Mouse (Mus musculus): ENCODE measurements around the gene Slc43a1.
"Not testable (repeated sequence)": the region's sequence is repeated elsewhere in the genome, so short reads cannot be mapped to it uniquely, and the experiment has no call there.

The Slc43a1 gene

GRCm38 (mm10) chr2:84868977-84869376 is 30.3 kb downstream of the Slc43a1 start:
- DNase-seq: no peak

- no peak for DNase-seq
Observed at GRCm38 (mm10) chr2:84870623-84871160, 32.0 kb downstream of the Slc43a1 start.

- peak; percentile 58 for DNase-seq
Observed at GRCm38 (mm10) chr2:84872105-84872716, 33.6 kb downstream of the Slc43a1 start.

- no peak for DNase-seq
Observed at GRCm38 (mm10) chr2:84875842-84876241, 37.2 kb downstream of the Slc43a1 start.

GRCm38 (mm10) chr2:84880590-84880989 is 41.9 kb downstream of the Slc43a1 start:
- DNase-seq: no peak

GRCm38 (mm10) chr2:84882606-84883005 is 44.0 kb downstream of the Slc43a1 start:
- no peak for DNase-seq

- no peak for DNase-seq
Observed at GRCm38 (mm10) chr2:84883084-84883483, 44.4 kb downstream of the Slc43a1 start.

GRCm38 (mm10) chr2:84883530-84883929 is 44.9 kb downstream of the Slc43a1 start:
- no peak for DNase-seq

GRCm38 (mm10) chr2:84883942-84884341 is 45.3 kb downstream of the Slc43a1 start:
- DNase-seq: no peak

- no peak for DNase-seq
Observed at GRCm38 (mm10) chr2:84884611-84885010, 46.0 kb downstream of the Slc43a1 start.

- no peak for DNase-seq
Observed at GRCm38 (mm10) chr2:84885084-84886055, 46.7 kb downstream of the Slc43a1 start.

- no peak for DNase-seq
Observed at GRCm38 (mm10) chr2:84886234-84886731, 47.6 kb downstream of the Slc43a1 start, which contains the start of gene Rtn4rl2. Gene Rtn4rl2, minus strand, starts transcription at chr2:84886710.

GRCm38 (mm10) chr2:84886821-84887281 is 48.2 kb downstream of the Slc43a1 start:
- peak; percentile 33 for DNase-seq

- peak; percentile 39 for DNase-seq
Observed at GRCm38 (mm10) chr2:84887411-84888271, 49.0 kb downstream of the Slc43a1 start.

GRCm38 (mm10) chr2:84888657-84889315 is 50.1 kb downstream of the Slc43a1 start:
- peak; percentile 85 for DNase-seq

- DNase-seq: no peak
Observed at GRCm38 (mm10) chr2:84889316-84890044, 50.8 kb downstream of the Slc43a1 start.

- peak; percentile 87 for DNase-seq
Observed at GRCm38 (mm10) chr2:84890045-84890340, 51.3 kb downstream of the Slc43a1 start.

- no peak for DNase-seq
Observed at GRCm38 (mm10) chr2:84893359-84893758, 54.7 kb downstream of the Slc43a1 start.

- DNase-seq: no peak
Observed at GRCm38 (mm10) chr2:84895495-84896198, 57.0 kb downstream of the Slc43a1 start.

- not testable (repeated sequence) for DNase-seq
Observed at GRCm38 (mm10) chr2:84896686-84897085, 58.0 kb downstream of the Slc43a1 start.

- DNase-seq: no peak
Observed at GRCm38 (mm10) chr2:84912722-84913121, 74.1 kb downstream of the Slc43a1 start.
